Mouse (Mus musculus): ENCODE data around the gene Nek7. TPM values are rescaled to one million over a fixed set of nuclear protein-coding genes. Genes with fewer than 3 reads are reported as not detected.

The Nek7 gene
- total RNA-seq, 4 experiments from 2014 or later = 36.9 to 39.8 (median 37.8) TPM

GRCm38 (mm10) chr1:138515362-138515761 lies 104.6 kb downstream of the Nek7 start:
- no peak for DNase-seq (ENCODE audit: low spot score in 2 of 2)

- no peak for DNase-seq (ENCODE audit: low spot score in 2 of 2)
Observed at GRCm38 (mm10) chr1:138513982-138514381, 106.0 kb downstream of the Nek7 start.

GRCm38 (mm10) chr1:138510566-138510965 lies 109.4 kb downstream of the Nek7 start:
- no peak for DNase-seq (ENCODE audit: low spot score in 2 of 2)

- peak in 1 of 2 experiments; percentile 9 for DNase-seq (ENCODE audit: low spot score in 2 of 2)
Observed at GRCm38 (mm10) chr1:138507446-138508043, 112.4 kb downstream of the Nek7 start.

- no peak for DNase-seq (ENCODE audit: low spot score in 2 of 2)
Observed at GRCm38 (mm10) chr1:138507014-138507413, 112.9 kb downstream of the Nek7 start.

GRCm38 (mm10) chr1:138504228-138504627 lies 115.7 kb downstream of the Nek7 start:
- no peak for DNase-seq (ENCODE audit: low spot score in 2 of 2)

GRCm38 (mm10) chr1:138500691-138501090 lies 119.2 kb downstream of the Nek7 start:
- no peak for DNase-seq (ENCODE audit: low spot score in 2 of 2)

- no peak for DNase-seq (ENCODE audit: low spot score in 2 of 2)
Observed at GRCm38 (mm10) chr1:138500155-138500554, 119.8 kb downstream of the Nek7 start.

GRCm38 (mm10) chr1:138499461-138499860 lies 120.5 kb downstream of the Nek7 start:
- DNase-seq (ENCODE audit: low spot score in 2 of 2) = peak in 1 of 2 experiments; percentile 19

- no peak for DNase-seq (ENCODE audit: low spot score in 2 of 2)
Observed at GRCm38 (mm10) chr1:138491382-138492097, 128.4 kb downstream of the Nek7 start.

- DNase-seq (ENCODE audit: low spot score in 2 of 2) = no peak
Observed at GRCm38 (mm10) chr1:138487569-138487968, 132.4 kb downstream of the Nek7 start.

GRCm38 (mm10) chr1:138480694-138481093 lies 139.2 kb downstream of the Nek7 start:
- DNase-seq (ENCODE audit: low spot score in 2 of 2) = no peak

GRCm38 (mm10) chr1:138465352-138465751 lies 154.6 kb downstream of the Nek7 start:
- no peak for DNase-seq (ENCODE audit: low spot score in 2 of 2)

GRCm38 (mm10) chr1:138461425-138461824 lies 158.5 kb downstream of the Nek7 start:
- DNase-seq (ENCODE audit: low spot score in 2 of 2) = no peak

- DNase-seq (ENCODE audit: low spot score in 2 of 2) = no peak
Observed at GRCm38 (mm10) chr1:138449476-138449851, 170.5 kb downstream of the Nek7 start.

GRCm38 (mm10) chr1:138448635-138449475 lies 171.1 kb downstream of the Nek7 start:
- DNase-seq (ENCODE audit: low spot score in 2 of 2) = no peak

- DNase-seq (ENCODE audit: low spot score in 2 of 2) = no peak
Observed at GRCm38 (mm10) chr1:138446846-138447245, 173.1 kb downstream of the Nek7 start.

Other genes with a start within 250 kb of the Nek7 start
- gene Lhx9, start 228.4 kb upstream of the Nek7 start, total RNA-seq (2022) = 1 to 10 TPM in 1 of 4 experiments, under 1 TPM in 3; 0.82 to 1.2 (median 0.91) TPM
- 10 to 100 TPM; 12.3 to 15.5 (median 13.7) TPM for gene 2310009B15Rik, start 236.7 kb upstream of the Nek7 start, total RNA-seq (2022)